Mouse (Mus musculus) lung, postnatal 0 days (tissue): Measurements from ENCODE around the gene Tbc1d5.

Experiments
- CTCF ChIP-seq: IDR thresholded peaks from 2 replicates; pipeline ENCODE4 v1.5.1; 2016; ENCODE audit warnings: antibody characterized with exemption, mild to moderate bottlenecking
- EP300 ChIP-seq: IDR thresholded peaks from 2 replicates; pipeline ENCODE4 v1.6.1; 2016; ENCODE audit warnings: antibody characterized with exemption, mild to moderate bottlenecking, control low read depth

- no peak for TF ChIP-seq EP300
- TF ChIP-seq CTCF: no peak
Observed at GRCm38 (mm10) chr17:50922308-50922707, 256.8 kb downstream of the Tbc1d5 start.
